Mouse (Mus musculus): Measurements from ENCODE around the gene Nfe2.
"Not testable (repeated sequence)": the region's sequence is repeated elsewhere in the genome, so short reads cannot be mapped to it uniquely, and the experiment has no call there.

The Nfe2 gene

GRCm38 (mm10) chr15:103250195-103250740 lies 7.9 kb downstream of the Nfe2 start:
- peak; percentile 46 to 60 for DNase-seq (ENCODE audit: low spot score in 2 of 2)

DNA sequence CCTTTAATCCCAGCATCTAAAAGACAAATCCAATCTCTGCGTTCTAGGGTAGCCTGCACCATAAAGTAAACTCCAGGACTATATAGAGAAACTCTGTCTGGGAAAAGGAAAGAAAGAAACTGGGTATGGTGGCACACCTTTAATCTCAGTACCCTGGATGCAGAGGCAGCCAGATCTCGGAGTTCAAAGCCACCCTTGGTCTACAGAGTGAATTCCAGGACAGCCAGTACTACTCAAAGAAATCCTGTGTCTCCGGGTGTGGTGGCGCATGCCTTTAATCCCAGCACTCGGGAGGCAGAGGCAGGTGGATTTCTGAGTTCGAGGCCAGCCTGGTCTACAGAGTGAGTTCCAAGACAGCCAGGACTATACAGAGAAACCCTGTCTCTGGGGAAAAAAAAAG lies 8.7 kb downstream of the Nfe2 start:
- not testable (repeated sequence) for DNase-seq (ENCODE audit: low spot score in 2 of 2)

GRCm38 (mm10) chr15:103248401-103249313 lies 9.5 kb downstream of the Nfe2 start:
- peak in 1 of 2 experiments; percentile 36 for DNase-seq (ENCODE audit: low spot score in 2 of 2)

GRCm38 (mm10) chr15:103247782-103248400 lies 10.3 kb downstream of the Nfe2 start:
- no peak for DNase-seq (ENCODE audit: low spot score in 2 of 2)

DNA sequence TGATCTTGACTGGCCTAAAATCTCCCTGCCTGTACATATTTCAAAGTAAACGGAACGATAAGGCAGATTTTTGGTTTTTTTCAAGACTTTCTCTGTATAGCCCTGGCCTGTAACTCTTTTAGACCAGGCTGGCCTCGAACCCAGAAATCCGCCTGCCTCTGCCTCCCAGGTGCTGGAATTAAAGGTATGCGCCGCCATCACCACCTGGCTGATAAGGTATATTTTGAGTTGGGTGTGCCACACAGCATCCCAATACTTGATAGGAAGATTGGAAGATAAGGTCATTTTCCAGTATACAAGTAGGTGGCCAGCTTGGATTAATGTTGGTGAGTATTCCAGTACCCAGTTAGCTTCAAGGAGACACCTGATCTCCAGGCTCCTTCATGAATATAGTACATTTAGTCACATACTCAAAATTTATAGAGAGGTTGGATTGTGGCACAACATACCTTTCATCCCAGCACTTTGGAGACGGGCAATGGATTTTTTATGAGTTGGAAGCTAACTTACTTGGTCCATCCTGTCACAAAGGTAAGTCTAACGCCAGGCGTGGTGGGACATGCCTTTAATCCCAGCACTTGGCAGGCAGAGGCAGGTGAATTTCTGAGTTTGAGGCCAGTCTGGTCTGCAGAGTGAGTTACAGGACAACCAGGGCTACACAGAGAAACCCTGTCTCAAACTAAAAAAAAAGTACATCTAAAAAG lies 11.0 kb downstream of the Nfe2 start:
- DNase-seq (ENCODE audit: low spot score in 2 of 2), result no peak

- no peak for DNase-seq (ENCODE audit: low spot score in 2 of 2)
Observed at GRCm38 (mm10) chr15:103245616-103246015, 12.6 kb downstream of the Nfe2 start.

- DNase-seq (ENCODE audit: low spot score in 2 of 2), result no peak
Observed at GRCm38 (mm10) chr15:103242885-103243284, 15.3 kb downstream of the Nfe2 start.

- DNase-seq (ENCODE audit: low spot score in 2 of 2), result not testable (repeated sequence)
Observed at GRCm38 (mm10) chr15:103241071-103242018, 16.9 kb downstream of the Nfe2 start.

GRCm38 (mm10) chr15:103240160-103241028 lies 17.8 kb downstream of the Nfe2 start, which contains the start of gene Hnrnpa1:
Gene Hnrnpa1 (plus strand): TSS chr15:103240432.
- peak; percentile 84 to 92 for DNase-seq (ENCODE audit: low spot score in 2 of 2)

GRCm38 (mm10) chr15:103239685-103240159 lies 18.5 kb downstream of the Nfe2 start, which contains the start of gene Cbx5:
Gene Cbx5 (minus strand): TSS chr15:103239816.
- DNase-seq (ENCODE audit: low spot score in 2 of 2), result peak; percentile 95 to 98

DNA sequence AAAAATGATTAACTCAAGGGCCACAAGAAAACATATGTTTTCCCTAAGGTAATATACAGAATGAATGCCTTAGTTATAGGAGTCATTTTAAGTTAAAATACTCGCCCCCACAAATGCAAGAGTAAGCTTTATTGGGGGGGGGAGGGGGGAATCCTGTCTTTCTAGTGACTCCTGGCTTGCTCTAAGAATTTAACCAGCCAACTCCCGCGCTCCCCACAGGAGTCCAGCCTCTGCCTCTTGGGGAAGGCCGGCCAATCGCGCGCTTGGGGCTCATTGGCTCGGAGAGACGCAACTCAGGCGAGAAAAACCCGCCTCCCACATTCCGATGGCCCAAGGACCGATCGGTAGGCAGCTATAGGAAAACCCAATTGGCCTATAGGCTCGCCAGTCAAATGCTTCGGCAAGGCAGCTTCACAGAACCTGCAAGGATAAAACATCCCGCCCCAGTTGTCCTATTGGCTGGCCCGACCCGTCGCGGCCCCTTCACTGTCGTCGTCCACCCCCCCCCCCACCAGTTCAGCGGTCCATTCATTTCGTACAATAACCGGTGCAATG lies 19.0 kb downstream of the Nfe2 start:
- peak; percentile 85 to 93 for DNase-seq (ENCODE audit: low spot score in 2 of 2)

DNA sequence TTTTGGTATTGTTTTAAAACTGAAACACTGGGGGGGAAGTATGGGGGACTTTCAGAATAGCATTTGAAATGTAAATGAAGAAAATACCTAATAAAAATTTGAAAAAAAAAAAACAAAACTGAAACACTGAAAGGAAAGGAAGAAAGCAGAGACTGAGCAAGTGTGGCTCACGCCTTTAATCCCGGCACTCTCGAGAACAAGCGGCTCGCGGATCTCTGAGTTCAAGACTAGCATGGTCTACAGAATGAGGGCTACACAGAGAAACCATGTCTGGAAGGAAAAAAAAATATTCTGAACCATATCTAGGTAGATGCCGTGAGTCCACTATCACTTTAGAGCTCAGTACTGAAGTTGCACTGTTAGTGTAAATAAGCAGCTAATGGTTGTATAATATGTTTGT lies 20.9 kb downstream of the Nfe2 start:
- DNase-seq (ENCODE audit: low spot score in 2 of 2), result no peak

- DNase-seq (ENCODE audit: low spot score in 2 of 2), result no peak
Observed at GRCm38 (mm10) chr15:103233119-103233518, 25.1 kb downstream of the Nfe2 start.

DNA sequence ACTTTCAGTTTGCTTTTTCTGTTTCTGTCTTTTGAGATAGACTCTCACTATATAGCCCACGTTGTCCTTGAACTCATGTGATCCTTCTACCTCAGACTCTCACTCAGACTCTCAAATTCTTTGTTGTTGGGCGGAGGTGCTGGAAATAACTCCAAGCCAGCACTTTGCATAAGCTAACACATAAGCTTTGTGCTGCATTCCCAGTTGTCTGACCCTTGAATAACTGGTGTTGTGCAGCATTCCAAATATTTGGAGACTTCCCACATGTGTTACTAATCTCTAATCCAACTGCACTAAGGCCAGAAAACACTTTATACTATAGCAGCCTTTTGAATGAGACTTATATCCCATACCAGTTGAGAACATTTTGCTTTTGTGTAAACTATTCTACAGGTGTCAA lies 29.3 kb downstream of the Nfe2 start:
- DNase-seq (ENCODE audit: low spot score in 2 of 2), result no peak

GRCm38 (mm10) chr15:103227572-103227971 lies 30.6 kb downstream of the Nfe2 start:
- DNase-seq (ENCODE audit: low spot score in 2 of 2), result no peak

- no peak for DNase-seq (ENCODE audit: low spot score in 2 of 2)
Observed at GRCm38 (mm10) chr15:103227022-103227421, 31.2 kb downstream of the Nfe2 start.

GRCm38 (mm10) chr15:103224161-103224560 lies 34.0 kb downstream of the Nfe2 start:
- no peak for DNase-seq (ENCODE audit: low spot score in 2 of 2)

- DNase-seq (ENCODE audit: low spot score in 2 of 2), result no peak
Observed at GRCm38 (mm10) chr15:103221386-103221785, 36.8 kb downstream of the Nfe2 start.

- no peak for DNase-seq (ENCODE audit: low spot score in 2 of 2)
Observed at GRCm38 (mm10) chr15:103220785-103221184, 37.4 kb downstream of the Nfe2 start.
